Mouse (Mus musculus) stomach, postnatal 0 days (tissue): ENCODE measurements at regions not wholly inside any gene's neighbourhood (a gene's known extent, or its start where the extent isn't known, plus 50 kb on each side); places are given as distances from the start of the nearest gene placed in this dataset.

Experiments
- CTCF ChIP-seq: IDR thresholded peaks from 2 replicates; pipeline ENCODE4 v1.5.1; 2016; ENCODE audit warnings: antibody characterized with exemption, low read depth, mild to moderate bottlenecking, moderate library complexity
- EP300 ChIP-seq: optimal IDR thresholded peaks from 2 replicates; pipeline ENCODE3; 2016; ENCODE audit warnings: antibody characterized with exemption

DNA sequence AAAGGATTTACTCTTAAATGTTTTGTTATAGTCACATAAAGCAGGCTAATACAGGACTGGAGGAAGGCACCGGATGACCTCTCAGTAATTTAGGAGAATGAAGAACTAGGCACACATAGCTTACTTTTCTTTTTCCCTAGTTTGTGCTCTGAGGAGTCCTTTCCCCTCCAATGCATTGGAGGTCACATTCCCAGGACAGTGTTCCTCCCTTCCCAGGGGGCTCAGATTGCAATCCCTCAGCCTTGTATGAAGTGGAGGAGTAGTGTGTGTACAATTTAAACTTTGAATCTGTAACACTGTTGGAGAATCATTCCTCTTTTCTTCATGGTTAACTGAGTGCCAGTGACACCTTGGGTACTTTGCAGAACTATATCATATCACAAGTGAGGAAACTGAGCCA is 109.5 kb upstream of the Npy start:
- no peak for TF ChIP-seq CTCF
- no peak for TF ChIP-seq EP300
